15 mouse cellular contexts compared by ENCODE assay signal in the genomic region with DNA sequence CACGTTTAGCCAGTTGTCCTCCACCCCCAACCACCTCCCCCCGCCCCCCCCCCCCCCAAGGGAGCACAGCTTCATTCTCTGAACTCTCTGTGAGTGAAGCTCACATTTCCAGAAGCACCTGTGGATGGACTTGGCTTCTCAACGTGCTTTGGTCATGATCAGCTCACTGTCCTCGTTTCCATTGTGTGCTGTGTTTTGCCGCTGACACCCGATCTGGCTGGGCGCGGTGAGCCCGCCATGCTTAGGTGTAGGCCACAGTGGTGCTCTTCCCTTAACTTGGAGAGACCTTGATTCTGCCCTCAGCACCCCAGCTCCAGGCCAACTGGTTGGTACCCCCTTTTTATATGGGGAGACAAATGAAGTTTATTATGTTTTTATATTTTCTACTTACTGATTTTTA.
"Had no signal": no experiment of that assay in that cellular context is flagged by ENCODE, and none has a peak within 500 bp of the region (broad histone marks: within the 10 kb centered on the region; RNA-seq: fewer than 3 reads in every experiment).

No protein-coding gene starts in this region.

- H3K9me3 ChIP-seq: neural tube, embryonic 13.5 days; neural tube, embryonic 15.5 days; stomach, embryonic 15.5 days had no signal

- H3K4me1 ChIP-seq: neural tube, embryonic 13.5 days had no signal

- H3K9ac ChIP-seq: neural tube, embryonic 13.5 days; neural tube, embryonic 15.5 days; stomach, embryonic 15.5 days had no signal

- H3K4me2 ChIP-seq: neural tube, embryonic 13.5 days; neural tube, embryonic 15.5 days; stomach, embryonic 15.5 days had no signal

- DNase-seq: retina, postnatal 1 day; right cerebral cortex, adult 18-20 months; right cerebral cortex, postnatal 14 days; right cerebral cortex, postnatal 25 days; right cerebral cortex, postnatal 4 days; spleen, adult 18-20 months; thymus, adult 18-20 months; thymus, adult 2 months; thymus, postnatal 14 days; thymus, postnatal 25 days; thymus, postnatal 36 days; thymus, postnatal 4 days had no signal

- H3K27me3 ChIP-seq: neural tube, embryonic 13.5 days; neural tube, embryonic 15.5 days; stomach, embryonic 15.5 days had no signal

- H3K27ac ChIP-seq: neural tube, embryonic 13.5 days; neural tube, embryonic 15.5 days; stomach, embryonic 15.5 days had no signal

- H3K4me3 ChIP-seq: neural tube, embryonic 13.5 days; neural tube, embryonic 15.5 days; stomach, embryonic 15.5 days had no signal
